Mouse (Mus musculus) B cell, adult 2 months (primary cell): ENCODE results near the gene Clca1.
"Not testable (repeated sequence)": the region's sequence is repeated elsewhere in the genome, so short reads cannot be mapped to it uniquely, and the experiment has no call there.

Experiments
- DNase-seq, 2 experiments: peaks; one replicate each; pipeline ENCODE4 v3.0.0; 2022

The Clca1 gene

DNA sequence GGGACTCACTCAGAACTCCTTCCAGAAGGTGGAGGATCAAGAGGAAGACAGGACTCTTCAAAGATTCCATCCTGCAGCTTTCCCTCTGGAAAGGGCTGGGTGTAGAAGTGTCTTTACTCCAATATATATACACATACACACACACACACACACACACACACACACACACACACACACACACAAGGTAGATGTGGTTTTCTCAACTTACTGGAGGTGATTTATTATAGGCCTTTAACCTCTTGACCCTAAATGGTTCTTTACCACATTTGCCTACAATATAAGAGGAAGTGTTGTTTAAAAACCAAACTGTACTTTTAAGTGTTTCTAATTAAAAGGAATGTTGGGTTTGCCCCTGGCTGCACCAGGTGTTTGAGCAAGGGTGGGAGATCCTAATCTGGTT lies at the start of gene Clca1:
Gene Clca1 (minus strand): TSS at position 101 of the 400 bp plus-strand sequence.
- DNase-seq: no peak

DNA sequence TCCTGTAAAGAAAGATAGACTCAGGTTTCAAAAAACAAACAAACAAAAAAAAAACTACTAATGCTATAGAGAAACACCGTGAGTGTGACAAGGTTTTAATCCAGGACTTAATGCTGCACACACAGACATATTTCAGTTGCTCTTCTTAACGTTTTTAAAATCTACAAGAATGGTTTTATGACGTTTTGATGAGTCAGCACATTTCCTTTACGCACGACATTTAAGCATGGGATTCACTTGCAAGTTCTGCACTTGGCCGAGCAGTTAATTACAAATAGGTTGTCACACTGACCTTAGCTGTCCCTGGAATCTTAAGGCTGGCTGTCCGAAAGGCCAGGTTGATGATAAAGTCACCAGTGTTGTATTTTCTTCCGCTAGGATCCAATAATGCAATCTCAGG lies 48.3 kb upstream of the Clca1 start:
- DNase-seq: no peak

DNA sequence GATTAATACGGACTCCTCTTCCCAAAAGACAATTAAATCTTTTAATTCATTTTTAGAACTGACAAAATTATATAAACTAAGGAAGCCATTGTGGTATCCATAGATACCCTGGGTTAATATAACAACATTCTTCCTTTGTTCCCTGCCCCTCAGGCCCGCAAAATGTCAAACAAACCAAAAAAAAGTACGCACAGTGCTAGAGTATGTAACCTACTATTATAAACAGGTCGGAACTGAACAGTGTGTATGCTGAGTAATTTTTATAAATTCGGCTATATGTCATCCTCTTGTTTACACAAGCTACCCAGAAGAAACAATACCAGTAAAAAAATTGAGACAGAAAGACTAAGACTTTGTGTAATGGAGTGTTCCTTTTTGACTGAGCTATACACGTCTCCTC lies 45.8 kb upstream of the Clca1 start:
- no peak for DNase-seq

DNA sequence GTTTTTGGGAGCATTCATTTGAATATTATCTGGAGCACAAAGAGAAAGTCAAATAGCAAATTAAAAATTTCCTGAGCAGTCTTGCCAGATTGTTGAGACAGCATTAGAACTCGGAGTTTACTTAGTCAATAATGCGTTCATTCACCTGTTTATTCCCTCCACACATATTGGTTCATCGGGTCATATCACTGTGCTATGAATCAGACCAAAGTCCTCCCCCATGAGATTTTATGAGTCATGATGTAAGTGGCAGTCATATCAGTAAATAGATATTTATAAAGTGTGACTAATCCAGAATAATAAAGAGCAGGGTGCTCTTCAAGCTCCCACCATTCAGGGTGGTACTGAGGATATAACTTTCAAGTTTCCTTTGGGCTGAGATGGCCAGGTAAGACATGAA lies 39.8 kb upstream of the Clca1 start:
- no peak for DNase-seq

DNA sequence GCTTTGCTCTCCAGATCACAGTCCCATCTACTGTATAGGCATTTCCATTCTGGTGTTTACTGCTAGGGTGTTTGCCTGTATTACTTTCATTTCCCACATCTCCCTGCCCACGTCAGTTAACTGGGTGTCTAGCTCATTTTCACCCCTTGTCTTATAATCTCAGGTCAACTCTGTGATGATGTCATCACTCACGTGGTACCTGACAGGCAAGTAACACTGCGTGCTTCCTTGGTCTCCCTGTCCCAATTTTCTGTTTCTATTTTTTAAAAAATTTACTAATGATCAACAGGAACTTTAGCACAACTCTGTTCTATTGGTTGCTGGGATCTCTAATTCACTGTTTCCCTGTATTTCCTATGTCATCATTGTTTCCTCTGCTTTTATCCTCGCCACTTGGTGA lies 36.4 kb upstream of the Clca1 start:
- DNase-seq: no peak

DNA sequence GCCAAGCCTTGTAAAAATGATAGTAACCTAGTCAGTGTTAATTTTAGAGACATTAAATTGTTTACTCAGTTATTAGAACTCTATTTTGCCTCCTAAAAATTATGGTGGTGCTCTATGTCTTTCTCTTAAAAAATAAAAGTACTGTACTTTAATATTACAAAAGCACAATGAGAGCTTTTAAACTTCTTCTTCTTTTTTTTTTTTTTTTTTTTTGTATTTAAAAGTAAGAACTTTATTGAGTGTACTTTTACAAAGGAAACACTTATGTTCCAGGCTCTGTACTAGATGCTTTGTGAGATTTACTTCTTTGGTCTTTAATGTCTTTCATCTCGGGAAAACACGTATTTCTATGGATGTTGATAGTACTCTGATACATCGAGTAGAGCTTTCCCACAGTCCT lies 22.6 kb upstream of the Clca1 start:
- not testable (repeated sequence) for DNase-seq

DNA sequence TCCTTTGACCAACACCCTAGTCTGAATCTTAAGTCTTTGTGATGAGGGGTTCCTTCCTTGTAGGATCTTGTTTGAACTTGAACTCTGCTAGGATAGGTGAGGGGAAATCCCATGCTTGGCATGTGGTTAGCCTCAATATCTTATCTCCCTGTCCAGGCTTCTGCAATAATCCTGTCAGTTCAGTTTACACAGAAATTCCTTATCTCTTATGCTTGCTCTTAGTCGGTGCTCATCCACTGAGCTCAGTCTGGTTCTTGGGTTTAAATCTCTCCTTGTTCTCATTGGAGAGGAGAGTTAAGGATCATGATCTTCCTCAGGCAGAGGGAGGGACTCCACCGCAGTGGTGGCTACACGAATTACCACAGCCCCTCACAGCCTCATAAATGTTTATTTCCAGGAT lies 17.2 kb upstream of the Clca1 start:
- no peak for DNase-seq

DNA sequence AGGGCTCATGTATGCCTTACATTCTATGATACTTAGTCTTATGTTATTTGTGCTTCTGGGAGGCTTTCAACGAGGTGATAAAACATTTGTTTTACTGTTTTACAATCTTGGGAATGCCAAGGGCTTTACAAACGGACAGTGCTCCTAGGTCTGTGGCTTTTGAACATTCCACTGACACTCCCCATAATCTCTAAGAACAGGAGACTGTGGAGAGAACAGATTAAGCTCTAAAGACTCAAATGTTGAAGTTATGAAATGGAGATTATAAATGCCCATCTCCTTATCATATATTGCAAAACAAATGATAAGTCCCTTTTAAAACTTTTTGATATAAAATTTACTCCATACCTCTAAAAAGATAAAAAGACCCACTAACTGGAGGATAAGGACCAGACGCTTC lies 6.2 kb upstream of the Clca1 start:
- DNase-seq: no peak

DNA sequence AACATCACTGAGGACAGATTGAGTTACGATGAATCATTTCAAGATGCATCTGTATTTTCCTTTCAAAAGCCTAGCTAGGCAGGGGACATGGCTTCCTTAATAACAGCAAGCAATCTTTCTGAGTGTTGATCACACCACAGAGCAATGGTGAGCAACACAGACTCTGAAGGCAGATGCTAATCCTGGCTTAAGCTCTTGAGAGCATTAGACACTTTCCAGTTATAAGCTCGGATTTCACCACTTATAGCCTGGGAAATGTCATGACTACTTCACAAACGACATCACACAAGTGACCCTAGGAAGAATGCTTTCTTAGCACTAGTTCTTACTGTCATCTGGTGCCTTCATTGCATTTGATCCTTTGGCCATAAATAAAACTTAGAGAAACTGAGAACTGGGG lies 4.5 kb downstream of the Clca1 start:
- DNase-seq: no peak

DNA sequence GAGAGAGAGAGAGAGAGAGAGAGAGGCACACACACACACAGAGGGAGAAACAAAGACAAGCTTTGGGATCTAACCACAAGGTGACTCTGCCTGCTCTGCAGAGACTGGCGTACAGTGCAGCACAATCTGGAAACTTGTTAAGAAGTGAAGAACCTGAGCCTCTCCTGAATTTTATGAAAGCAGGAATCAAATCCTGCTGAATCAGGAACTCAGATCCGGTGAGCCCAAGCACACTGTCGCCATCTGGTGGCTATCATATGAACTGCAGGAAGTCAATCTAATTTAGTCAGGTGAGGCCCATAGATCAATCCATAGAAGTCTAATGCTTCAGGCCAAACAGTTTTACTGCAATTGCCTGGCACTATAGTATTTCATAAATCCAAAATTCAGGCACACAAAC lies 5.8 kb downstream of the Clca1 start:
- DNase-seq: peak; percentile 9 to 25

DNA sequence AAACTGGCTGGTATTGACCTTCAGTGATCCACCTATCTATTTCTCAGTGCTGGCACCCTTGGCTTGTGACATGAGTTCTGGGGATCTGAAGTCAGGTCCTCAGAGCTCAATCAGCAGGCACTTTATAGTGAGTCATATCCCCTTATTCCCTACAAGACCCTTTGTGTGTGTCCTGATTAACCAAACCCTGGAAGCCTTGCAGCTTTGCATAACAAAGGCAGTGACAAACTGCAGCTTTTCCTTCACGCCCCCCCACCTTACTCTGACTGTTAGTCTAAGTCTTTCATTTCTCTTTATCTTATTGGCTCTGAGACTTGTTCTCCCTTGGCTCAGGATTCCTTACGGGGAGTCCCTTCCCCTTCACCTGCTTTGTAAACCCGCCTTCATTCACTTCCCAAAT lies 14.8 kb downstream of the Clca1 start:
- no peak for DNase-seq

DNA sequence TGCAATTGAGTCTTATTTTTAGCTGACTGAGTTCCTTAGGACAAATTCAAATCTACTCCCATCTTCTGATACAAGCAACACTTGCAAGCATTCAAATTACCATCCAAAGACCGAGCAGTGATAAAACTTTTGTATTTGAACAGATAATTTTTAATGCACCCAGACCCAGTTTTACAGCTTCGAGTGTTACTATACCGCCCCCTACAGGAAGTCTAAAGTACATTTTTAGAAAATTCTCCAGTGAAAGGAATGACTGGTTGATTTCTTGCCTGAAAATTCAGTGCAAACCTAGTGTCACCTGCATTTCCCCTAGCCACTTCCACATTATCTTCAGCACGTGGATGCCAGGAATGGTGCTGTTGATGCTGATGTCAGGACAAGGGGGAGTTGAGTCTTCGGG lies 28.2 kb downstream of the Clca1 start:
- no peak for DNase-seq

DNA sequence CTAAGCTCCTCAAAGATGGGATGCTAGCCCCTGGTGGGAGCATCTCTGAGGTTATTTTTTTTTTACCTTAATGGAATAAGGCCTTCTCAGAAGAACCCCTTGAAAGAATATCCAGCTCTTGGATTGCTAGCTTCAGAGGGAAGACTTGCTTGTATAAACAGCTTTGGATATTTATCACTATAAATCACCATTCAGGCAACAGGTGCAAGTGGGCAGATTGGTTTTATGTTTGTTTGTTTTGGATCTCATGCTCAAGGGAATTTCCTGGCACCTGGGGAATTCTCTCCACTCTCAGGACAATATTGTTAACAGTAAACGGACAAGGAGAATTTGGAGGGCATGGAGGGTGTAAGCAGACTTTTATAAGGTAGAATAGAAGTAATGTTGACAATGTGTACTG lies 31.7 kb downstream of the Clca1 start:
- DNase-seq: no peak

DNA sequence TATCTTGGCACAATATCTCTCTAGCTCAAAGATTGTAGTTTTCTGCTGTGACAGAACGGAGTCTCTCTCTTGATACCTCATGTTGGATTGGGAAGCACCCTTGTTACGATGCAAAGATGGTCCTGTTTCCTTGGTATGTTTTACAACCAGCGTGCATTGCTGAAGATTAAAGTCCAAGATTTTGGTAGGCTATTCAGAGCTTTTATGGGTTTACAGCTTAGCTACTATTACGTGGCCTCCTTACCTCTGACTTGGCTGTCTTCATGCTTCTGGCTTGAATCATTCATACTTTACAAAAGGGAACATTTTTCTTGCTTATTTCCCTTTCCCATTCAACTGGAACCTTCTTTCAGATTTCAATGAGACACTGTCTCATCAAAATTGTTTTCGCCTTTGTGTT lies 39.5 kb downstream of the Clca1 start:
- no peak for DNase-seq

DNA sequence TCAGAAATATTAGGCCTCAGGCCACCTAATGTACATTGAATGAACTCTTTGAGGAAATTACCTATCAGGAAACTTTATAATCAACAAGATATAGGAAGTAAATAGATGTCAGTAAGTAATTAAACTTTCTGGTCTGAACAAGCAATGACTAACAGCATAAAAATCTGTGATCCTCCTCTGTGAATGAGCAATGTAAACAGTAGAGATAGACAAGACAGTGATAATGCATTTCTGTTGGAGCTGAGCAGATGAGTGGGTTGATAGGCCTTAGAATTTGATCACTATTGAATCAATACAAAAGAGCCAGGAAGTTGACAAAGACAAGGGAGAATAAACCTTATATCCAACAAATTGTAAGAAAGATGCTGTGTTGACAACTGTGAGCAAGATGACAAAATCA lies 40.0 kb downstream of the Clca1 start:
- no peak for DNase-seq

DNA sequence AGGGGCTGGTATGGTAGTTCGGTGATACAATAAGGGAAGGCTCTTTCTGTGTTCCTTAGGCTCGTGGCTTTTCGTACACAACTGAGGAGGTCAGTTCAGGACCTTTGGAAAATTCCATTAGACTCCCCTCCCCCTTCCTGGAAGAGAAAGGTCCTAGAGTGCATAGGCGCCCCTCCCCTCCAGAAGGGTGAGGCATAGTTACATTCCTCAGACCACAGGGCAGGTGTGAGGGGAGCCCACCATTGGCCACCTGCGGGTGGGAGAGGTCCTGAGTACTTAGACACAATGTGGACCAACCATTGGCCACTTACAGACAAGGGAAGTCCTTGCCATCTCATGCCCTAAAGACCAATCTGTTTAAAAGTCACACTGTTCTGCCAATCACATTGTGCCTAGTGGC lies 46.7 kb downstream of the Clca1 start:
- DNase-seq: no peak

DNA sequence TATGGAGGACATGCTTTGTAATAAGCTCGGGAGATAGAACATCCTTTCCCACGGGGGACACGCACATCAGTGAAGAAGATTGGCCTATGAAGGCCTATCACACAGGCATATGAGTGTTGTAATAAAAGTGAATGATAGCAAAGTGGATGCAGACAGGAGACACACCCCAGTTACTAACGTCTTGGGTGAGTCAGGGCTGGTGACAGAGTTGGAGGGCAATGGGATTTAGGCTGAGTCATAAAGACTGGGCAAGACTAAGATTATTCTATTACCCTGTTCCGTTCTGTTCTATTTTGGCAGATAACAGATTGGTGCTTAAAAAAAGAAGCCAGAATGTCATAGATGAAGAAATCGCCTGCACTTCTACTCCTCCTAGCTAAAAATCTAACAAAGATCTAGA lies 52.0 kb downstream of the Clca1 start:
- no peak for DNase-seq

DNA sequence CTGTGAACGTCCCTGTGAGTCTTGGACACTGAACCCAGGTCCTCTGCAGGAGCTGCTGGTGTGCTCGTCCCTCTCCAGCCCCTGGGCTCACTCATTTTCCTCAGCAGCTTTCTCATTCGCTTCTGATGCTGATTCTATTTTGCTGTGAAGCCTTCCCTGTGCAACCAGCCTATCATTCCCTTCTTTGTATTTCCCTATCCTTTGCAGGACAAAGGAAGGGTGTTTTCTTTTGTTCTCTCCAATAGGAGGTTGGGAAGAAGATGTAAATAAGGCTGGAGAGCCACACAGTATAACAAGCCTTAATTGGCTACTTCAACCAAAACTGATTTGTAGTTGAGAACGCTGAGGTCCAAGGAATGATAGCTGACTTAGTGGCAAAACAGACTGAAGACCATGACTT lies 54.9 kb downstream of the Clca1 start:
- DNase-seq: no peak

DNA sequence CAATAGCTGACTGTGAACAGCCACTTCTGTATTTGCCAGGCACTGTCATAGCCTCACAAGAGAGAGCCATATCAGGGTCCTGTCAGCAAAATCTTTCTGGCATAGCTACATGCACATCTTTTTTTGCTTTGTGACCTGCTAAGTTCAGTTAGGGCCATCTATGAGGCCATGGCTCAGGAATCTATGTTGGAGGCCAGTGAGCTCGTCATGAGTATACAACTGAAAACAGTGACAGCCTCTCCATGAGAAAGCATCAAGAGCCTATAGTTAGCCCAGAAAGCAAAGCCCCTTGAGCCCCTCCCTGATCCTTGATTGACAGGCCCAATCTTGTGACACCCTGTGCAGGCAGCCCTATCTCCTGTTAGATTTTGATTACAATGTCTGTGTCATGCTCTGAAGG lies 56.5 kb downstream of the Clca1 start:
- no peak for DNase-seq

DNA sequence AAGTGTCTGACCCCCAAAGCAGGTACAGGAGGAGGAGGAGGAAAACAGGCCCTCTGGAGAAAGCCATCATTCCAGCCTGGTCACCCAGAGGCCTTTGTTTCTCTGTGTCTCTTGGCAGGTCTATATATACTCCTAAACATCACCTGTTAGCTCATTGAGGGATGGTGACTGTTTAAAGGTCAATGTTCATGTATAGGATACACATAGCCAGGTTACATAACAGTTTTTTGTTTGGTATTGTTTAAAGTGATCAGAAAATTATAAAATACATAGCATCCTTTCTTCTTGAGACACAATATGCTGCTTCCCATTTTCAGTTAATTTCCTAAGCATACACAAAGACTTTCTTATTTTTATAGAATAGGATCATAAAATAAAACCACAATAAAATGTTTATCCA lies 57.6 kb downstream of the Clca1 start, which contains the start of gene Clca4a:
Gene Clca4a (minus strand): TSS at position 101 of the 400 bp plus-strand sequence.
- no peak for DNase-seq

DNA sequence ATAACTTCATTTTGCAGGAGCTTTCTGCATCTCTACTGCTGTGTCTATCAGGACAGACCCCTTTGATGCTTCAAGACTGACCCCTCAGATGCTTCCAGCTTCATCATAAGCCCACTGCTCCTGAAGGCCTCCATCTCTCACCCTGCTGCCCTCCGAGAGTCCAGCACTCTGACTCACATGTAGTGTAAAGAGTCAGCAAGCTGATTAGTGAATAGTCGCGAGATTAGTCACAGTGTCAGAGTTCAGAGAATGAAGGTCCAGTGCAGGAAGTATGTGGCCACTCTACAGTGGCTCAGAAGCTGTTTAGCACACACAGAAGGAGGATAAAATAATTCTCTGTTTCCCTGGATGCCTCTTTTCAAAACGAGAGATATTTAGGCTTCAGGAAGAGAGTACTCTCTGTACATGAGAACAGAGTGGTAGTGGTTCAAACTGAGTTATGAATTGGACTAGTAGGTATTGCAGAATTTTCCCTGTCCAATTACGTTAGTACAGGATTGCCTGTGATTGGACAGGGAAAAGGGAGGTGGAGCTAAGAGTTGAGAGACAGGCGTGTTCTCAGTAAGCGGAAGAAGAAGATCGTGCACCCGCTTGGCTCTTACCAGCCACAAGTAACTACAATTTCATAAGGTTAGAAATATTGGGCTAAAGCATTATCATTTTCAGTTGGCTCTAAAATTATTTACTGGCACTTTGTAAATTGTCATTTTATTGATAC lies 60.9 kb downstream of the Clca1 start:
- DNase-seq: no peak

DNA sequence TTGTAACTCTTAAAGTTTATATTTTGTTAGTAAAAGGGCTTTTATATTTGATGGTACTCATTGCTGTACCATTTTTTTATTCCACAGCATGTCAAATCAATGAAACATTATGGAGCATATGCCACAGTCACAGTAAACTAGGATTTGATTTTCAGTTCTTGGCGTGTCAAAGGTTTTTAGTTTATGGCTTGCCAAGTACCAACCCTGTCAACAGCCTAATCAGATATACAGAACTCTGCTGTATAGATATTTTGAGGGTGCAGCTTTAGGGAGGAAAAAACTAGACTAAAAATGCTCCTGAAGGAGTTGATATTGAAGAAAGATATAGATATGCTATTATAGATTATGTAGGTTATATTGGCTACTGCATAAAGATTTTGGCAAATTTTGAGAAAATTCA lies 62.8 kb downstream of the Clca1 start:
- DNase-seq: no peak

DNA sequence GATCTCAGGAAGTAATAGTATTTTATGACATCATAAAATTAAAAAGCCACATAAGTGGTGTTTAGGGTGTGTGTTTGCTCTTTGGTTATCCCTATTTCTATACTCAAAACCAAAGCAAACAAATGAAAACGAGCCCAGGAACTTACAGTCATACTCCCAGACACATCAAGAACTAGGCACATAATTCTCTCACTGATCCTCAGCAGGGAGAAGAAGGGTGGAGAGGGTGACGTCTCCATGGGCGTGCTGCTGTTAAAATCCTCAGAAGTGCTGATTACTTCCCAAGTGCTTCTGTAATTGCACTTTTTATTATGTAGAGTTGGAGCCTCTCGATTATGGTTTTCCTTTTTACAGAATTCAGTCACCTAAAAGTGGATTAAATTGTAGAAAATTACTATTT lies 66.5 kb downstream of the Clca1 start:
- no peak for DNase-seq
